Mouse (Mus musculus) brain, adult 2 months (tissue): ENCODE measurements at regions not wholly inside any gene's neighbourhood (a gene's known extent, or its start where the extent isn't known, plus 50 kb on each side); places are given as distances from the start of the nearest gene placed in this dataset.
"Not testable (repeated sequence)": the region's sequence is repeated elsewhere in the genome, so short reads cannot be mapped to it uniquely, and the experiment has no call there.

Experiments used
- DNase-seq: peaks from one replicate; pipeline ENCODE4 v3.0.0; 2011; ENCODE audit warnings: low read depth, low spot score

DNA sequence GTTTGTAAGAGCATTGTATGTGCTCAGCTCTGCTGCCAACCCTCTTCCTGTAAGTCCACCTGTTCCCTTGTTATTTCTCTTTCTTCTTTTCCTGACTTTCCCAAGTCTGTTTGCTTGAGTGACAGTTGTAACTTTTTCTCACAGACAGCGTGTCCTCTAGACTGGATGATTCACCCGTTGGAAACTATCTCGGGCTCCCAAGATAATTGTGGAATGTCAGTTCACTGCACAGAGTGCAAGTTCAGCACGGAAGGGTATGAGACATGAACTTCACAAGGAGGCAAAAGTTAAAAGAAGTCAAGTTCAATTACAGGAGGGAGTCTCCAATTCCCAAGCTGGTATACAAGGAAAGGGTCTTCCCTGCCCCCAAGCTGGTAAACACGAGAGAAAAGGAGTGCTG, 112.5 kb upstream of the Gm5148 start:
- DNase-seq: no peak

DNA sequence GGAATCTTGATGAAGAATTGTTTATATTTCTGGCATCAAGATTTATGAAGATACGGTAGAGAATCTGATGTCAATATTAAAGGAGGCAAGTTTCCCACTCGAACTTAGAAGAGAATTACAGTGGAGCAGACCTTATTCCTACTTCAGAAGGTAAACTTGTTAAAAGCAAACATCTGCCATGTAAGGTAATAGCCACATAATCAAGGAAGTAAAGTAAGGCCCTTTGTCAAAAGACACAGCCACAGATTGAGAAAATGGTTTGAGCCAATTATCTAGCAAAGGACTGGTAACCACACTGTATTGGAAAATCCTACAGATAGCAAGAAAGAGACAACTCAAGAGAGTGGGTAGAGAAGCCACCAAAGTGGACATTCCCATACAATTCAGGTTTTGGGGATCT, 111.4 kb upstream of the Gm5148 start:
- no peak for DNase-seq

DNA sequence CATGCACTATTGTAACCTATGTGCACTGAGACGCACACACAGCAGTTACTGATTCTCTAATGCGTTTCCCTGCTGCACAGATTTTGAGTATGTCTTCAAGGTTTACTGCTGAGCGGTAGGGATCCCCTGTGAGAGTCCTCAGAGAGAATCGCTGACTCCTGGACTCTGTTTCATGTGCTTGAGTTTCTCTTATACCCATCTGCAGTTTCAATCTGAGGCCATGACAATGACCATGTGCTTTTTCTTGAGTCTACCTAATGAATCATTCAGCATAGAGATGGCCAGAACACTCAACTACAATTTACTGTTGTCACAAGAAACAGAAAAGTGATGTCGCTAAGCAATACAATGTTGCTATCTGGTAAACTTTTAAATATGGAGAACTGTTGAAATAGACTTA, 110.8 kb upstream of the Gm5148 start:
- no peak for DNase-seq

DNA sequence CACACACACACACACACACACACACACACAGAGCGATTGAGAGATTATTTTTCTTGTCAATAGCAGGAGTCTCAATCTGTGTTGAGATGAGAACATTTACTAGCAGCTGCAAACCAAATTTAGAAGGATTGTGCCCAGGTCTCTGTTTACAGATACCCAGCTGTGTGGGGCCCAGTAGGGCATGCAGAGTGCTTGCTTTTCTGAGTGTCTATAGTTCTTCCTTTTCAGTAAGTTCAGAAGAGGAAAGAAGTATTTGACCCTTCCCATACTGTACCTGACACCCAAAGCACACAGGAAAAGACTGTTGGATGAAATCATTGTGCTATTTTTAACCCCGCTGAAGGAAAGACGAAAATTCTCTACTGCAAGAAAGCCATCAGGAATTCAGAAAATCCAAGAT, 110.3 kb upstream of the Gm5148 start:
- no peak for DNase-seq

DNA sequence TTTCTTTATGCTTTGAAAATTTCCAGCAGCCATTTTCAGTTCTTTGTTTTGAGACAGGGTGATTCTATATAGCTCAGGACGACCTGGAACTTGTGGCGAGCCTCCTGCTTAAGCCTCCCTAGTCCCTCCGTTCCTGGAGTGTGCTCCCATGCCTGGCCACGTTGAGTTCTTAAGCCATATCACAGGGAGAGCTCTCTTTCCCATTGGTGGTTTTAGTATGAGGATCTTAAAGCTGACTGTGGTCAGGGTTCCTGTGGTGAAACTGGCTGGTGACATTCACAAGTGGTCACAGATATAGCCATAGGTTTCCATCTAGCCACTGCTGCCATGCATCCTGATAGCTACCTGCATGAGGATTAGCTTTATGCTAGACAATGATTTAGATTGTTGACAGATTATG, 109.1 kb upstream of the Gm5148 start:
- DNase-seq: no peak

DNA sequence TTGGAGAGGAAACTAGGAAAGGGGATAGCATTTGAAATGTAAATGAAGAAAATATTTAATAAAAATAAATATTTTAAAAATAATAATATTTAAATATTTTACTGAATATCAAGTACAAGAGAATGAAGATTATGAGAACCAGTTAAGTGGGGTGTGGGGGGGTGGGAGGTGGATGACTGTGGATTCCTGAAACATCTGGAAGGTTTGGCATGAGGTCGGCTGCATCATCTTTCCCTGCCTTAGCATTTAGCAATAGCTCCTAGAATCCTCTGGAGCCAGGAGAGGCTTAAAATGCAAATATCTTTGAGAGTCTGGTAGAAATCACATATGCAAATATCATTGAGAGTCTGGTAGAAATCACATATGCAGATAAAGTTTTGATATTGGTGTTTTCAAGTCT, 103.3 kb upstream of the Gm5148 start:
- no peak for DNase-seq

DNA sequence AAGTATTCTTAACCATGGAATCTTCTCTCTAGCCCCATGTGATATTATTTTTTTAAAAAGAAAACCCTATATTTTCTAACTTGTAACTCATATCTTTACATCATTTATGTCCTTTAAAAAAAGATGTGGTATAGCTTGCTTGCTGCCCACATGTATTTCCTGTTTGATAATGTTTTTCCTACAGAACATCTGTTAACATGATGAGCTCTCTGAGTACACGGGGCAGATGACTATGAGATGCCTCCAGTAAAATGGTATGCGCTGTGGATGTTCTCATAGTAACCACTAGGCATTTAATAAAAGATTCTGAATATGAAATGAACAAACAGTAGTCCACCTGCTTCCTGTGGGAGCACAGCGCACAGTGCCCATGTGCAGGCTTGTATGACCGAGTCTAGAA, 101.3 kb upstream of the Gm5148 start:
- DNase-seq: no peak

DNA sequence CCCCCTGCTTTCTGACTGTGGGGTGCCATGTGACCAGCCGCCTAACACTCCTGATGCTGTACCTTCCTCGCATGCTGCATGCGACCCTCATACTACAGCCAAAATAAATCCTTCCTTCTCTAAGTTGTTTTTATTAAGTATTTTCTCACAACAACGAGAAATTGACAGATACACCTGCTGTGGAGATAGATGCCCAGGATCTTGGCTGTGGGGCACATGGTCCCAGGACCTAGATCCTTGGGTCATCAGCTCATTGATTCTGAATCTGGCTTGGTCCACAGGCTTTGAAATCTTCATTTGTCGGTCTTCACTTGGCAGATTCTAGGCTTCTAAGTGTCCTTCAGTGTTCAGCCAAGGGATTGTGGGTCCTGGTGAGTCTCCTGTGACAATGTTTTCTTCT, 100.4 kb upstream of the Gm5148 start:
- DNase-seq: no peak

DNA sequence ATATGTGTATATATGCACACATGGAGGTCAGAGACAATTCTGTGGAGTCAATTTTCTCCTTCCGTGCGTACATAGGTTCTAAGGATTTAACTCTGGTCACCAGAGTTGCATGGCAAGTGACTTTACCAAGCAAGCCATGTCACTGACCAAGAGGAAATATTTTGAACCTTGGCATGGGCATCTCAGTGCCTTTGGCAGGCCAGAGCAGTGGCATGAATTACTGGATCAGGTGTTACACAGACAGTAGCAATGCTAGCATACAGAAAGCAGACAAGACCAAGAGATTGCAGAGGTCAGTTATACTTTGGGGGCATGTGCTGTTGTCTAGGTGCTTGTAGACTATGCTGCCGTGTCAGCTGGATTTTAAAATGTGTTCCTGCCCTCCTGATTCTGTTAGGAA, 95.2 kb upstream of the Gm5148 start:
- no peak for DNase-seq

DNA sequence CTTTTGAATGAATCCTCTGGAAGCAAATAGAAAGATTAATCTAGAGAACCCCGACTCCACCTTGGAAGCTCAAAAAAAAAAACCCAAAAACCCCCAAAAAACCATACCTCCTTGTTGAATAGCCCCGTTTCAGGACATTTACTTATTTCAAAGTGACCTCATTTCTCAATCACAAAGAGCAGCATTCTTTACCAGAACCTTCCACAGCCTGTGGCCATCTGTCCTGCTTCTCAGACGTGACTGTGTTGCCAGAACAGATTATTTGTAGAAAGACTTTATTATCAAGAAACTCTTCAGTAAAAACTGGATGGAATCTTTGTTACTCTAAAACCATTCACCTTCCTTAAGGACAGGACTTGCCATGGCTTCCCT, 93.1 kb upstream of the Gm5148 start:
- peak; percentile 72 for DNase-seq

DNA sequence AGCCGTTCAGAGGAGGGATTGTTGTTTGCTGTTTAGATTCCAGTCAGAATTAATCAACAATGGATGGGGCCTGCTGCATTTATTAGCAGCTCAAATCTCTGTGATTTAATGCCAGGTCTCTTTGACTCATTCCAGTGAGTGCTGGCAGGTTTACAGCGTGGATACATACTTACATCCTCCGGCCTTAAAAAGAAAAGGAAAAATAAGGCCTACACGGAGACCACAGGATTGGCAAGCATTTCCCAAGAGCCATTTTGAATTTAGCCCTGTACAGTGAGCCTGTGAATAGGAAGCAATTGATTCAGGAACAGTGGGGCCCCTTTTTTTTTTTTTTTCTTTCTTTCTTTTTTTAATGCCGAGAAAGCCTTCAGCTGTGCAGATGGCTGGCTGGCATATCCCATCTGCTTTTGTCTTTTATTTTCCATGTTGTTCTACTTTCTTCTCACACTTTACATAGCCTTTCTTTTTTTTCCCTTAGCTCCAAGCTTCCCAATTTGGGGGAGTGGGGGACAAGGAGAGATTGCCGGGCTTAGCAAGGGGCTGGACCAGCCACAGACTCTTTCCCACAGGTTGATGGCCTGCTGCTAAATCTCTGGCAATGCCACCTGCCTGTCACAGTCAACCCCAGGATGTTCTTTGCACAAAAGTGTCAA, 92.6 kb upstream of the Gm5148 start:
- DNase-seq: peak; percentile 84

DNA sequence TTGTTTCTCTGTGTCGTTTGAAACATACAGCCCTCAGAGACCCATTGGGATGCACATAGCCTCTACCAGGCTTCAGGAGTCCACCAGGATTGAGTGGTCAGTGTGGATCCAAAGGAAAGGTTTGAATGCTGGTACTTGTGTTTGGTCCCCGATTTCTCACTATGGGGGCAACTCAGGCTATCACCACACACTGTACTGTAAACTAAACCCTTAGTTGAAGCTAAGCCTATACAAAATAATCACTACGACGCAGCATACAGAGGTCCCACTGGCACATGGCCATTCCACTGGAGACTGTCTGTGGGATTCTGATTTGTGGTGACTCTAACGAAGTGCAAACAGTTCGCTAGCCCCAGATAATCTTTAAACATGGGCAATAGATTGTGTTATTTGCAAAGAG, 91.5 kb upstream of the Gm5148 start:
- no peak for DNase-seq

DNA sequence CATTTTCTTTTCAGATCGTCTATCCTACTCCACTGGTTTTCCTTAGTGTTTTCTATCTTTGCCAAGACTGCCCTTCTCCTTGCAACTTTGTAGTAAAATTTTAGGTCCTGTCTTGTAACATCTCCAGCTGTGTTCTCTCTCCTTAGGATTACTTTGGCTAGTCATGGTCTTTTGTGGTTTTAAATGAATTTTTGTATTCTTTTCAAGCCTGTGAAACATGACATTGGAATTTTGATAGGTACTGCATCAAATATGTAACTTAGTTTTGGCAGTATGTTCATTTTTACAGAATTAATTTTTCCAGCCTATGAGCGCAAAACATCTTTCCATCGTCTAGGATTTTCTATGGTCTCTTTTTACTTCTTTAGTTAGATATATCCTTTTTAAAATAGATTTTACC, 88.6 kb upstream of the Gm5148 start:
- DNase-seq: no peak

DNA sequence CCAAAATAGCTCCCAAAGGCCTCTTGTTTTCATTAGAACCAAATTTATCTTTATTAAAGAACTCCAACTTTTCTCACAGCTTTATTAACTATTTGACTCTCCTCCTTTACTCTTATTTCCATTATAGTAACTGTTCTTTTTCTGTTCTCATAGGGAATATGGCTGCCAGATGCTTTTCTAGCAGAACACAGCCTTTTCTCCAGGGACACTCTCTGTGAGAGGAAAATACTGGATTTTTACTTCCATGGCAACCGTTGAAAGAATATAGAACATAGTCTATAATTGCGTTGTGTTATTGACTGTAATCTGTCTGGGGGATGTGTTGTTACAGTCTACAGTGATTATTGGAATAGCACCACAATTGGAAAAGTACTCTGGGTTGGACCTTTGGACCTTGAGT, 87.1 kb upstream of the Gm5148 start:
- DNase-seq: no peak

DNA sequence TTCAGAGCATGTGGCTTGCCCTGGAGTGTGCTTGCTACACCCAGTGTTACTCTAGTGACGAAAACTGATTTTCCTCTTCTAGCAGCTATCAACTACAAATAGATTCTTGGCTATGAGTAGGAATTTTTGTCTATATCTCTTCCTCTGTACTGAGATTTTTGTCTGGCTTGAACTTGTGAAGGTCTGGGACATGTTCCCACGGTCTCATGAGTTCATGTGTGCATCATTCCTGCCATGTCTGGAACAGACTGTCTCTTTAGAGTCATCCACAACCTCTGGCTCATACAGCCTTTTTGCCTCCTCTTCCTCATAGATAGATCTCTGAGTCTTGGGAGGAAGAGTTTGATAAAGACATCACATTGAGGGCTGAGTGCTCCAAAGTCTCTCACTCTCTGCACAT, 86.5 kb upstream of the Gm5148 start:
- no peak for DNase-seq

DNA sequence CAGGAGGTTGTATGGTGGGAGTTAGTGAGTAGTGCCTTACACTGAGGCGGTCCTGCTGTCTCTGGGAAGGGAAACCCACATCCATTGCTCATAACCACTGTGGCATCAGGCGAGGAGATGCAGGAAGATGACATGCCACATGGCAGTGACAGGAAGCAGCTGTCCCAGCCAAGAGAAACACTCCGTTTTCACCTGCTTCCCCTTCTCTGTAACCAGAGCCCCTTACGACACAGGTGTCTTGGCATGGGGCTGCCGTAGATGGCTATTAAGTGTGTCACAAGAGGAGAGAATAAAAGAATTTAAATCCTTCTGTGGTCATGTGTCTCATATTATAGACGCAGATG, 81.5 kb upstream of the Gm5148 start:
- DNase-seq: peak; percentile 35

DNA sequence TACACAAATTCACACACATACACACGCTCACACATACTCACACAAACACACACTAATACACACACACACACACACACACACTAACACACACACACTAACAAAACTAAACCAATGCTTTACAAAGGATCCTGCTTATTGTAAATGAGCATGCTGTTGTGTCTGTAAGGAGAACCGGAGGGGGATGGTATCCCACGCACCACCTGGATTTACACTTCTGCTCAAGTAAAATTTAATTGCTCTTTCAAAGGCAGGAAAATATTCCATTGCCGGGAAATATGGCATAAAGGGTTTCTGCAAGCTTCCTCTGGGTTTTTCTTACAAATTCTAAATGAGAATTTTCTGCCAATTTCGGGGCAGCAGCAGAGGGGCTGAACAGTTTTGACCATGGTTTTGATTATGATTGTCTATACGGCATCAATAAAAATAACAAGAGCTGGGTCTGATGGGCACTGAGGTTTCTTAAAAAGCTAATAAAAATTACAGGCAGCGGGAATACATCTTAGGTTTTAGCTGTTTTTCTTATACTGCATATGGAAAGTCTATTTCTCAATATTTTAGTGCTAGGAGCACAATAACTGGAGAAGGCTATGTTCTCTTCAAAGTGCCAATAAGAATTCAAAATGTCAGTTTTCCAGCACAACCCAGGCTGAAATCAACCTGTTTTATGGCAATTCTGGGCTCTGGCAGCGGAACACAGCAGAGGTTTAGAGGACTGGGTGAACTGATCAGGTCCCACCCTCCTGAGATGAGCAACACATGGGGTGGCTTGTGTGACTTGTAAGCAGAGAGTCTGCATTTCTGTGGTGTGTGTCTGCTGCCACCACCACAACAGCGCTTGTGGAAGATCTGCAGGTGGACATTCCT, 80.9 kb upstream of the Gm5148 start:
- peak; percentile 88 for DNase-seq

DNA sequence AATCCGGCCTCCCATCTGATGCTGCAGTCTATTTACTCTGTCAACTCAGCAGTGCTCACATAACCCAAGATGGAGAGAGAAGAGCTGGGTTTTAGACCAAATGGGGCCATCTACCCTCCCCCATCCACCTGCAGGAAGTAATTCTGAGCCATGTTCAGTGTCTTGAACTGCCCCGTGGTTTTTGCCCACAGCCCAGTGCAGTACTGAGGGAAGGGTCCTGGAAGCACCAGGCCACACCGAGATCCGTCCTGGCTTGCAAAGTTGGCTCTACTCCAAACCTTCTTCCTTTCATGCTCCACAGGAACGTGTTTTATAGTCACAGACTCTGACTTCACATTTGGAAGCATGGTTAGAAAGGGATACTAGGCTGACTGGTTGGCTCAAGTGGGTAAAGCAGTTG, 80.0 kb upstream of the Gm5148 start:
- DNase-seq: no peak

DNA sequence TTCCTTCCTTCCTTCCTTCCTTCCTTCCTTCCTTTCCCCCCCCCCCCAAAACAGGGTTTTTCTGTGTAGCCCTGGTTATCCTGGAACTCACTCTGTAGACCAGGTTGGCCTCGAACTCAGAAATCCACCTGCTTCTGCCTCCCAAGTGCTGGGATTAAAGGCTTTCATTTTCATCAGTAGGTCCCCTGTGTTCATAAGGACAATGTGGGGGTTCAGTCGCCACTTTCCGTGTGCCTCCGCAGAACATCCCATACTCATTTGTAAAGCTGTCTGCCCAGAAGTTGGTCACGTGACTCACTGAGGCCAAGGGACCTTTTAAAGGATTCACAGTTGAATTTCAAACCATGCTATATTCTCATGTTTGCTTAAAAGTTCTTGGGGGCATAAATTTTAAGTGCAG, 79.5 kb upstream of the Gm5148 start:
- not testable (repeated sequence) for DNase-seq

DNA sequence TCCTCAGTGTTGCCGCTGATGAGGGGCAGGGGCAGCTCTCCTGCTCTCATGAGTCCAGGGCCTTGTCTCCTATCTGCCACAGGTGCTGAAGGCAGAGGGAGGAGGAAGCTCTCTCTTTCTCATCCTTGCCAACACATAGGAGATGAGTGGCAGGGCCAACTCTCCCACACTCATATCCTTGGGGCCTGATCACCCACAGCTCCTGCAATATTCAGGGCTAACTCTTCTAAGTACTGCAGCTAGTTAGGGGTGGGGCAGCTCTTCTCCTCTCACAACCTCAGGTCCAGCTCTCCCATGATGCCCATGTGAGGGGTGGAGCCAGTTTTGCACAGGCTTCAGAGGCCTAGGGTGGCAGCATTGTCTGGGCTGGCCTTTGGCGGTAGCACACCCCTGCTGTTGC, 77.3 kb upstream of the Gm5148 start:
- no peak for DNase-seq

DNA sequence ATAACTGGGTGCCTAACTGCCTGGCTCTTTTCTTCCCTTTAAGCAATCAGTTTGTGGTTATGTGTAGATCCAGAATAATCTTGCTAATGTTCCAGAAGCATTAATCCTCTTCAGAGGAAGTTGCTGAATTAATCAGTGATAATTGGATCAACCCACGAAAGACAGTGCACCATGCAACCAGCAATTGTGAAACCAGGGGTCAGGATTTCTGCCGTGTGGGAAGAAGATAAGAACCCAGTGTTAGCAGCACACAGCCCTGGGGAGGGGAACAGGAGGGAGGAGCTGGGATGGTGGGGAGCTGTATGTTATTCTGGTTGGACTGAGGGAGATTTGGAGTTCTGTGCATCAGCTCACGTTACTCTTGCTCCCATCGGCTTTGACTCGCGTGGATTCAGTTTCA, 75.5 kb upstream of the Gm5148 start:
- no peak for DNase-seq

DNA sequence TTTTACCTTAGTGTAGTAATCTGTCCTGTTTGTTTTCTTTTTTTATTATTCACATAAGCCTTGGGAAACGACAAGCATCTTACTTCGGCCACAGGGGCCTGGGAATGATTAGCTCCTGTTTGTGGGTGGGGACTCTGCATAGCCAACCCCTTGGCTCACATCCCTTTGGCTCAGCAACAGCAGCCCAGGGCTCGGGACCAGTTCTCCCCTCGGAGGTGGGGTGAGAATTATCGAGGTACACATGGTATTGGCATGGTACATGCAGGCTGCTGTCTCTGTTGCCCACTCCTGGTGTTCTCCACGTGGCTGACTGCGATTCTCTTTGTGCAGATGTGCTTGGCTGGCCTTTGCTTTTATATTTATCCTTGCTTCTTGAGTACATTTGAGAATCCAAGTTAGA, 65.4 kb upstream of the Gm5148 start:
- no peak for DNase-seq

DNA sequence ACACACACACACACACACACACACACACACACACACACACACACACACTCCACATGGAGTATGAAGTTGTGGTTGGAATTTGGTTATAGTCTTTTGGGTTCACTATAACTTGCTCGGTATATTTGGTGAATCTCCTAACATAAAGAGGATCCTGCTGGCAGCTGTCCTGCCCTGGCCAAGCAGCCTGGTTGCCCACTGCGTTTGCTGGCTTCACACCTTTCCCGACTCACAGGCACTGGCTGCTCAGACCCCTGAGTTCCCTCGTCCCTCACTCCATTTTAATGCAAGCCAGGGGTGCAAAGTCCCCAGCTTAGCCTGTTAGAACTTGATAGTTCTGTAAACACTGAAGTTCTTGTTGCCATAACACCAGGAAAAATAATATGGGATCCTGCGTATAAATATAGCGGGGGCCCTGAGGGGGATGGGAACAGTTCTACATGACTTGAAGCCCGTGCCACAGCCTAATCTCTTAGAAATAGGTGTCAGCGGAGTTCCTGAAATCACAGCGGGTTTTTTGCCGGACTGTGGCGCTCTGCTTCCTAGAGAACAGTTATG, 64.9 kb upstream of the Gm5148 start:
- no peak for DNase-seq
